Mouse (Mus musculus) gastrocnemius, postnatal 14 days (tissue): ENCODE results near the gene Epha3. TPM values are rescaled to one million over a fixed set of nuclear protein-coding genes. Genes with fewer than 3 reads are reported as not detected.

Experiments
- DNase-seq: peaks from one replicate; pipeline ENCODE4 v3.0.0; 2021; ENCODE audit warnings: mixed read lengths
- intact Hi-C: fragments of 180-260 bp; cut with DNase I; formaldehyde crosslinking; loops from one replicate; pipeline ENCODE4 v1.15.1; 2025; ENCODE audit warnings: low total_unique reads
- total RNA-seq, 2 experiments: library from RNA; stranded (reverse); gene quantifications; 2 replicates each; pipeline ENCODE4 v1.2.3; 2021

Gene Epha3
- total RNA-seq, 2 experiments from 2014 or later, result 1.7 to 2.0 TPM

DNA sequence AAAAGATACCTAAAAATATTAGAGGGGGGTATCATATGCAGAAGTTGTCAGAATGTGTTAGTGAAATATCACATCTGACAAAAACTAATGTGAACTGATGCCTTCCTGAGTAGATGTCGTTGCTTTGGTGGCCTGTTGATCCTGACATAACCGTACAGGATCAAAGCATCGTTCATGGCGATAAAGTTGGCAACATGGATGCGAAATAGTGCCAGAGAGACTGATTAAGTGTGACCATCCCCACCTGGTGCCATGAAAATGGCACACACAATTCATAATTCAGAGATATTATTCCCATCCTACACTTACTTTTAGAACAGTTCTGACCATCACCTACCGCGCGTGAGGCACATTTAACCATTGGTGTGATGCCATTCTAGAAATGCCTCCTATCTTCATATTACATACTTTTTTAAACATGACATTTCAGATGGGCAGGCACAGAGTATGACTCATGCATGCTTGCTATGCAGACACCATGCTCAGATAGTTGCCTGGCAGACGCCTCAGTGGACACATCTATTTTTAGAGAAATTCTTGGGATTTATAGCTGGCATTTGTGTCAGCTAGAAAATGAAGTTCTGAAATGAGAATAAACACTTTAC lies 190.6 kb downstream of the Epha3 start:
- no peak for DNase-seq
- intact Hi-C loops, result no loop called here

- intact Hi-C loops, result no loop called here
- DNase-seq, result no peak
These were observed 198.0 kb downstream of the Epha3 start for GRCm38 (mm10) chr16:63665897-63666464.

GRCm38 (mm10) chr16:63658302-63658974 lies 205.5 kb downstream of the Epha3 start:
- no peak for DNase-seq
- intact Hi-C loops, result no loop called here

DNA sequence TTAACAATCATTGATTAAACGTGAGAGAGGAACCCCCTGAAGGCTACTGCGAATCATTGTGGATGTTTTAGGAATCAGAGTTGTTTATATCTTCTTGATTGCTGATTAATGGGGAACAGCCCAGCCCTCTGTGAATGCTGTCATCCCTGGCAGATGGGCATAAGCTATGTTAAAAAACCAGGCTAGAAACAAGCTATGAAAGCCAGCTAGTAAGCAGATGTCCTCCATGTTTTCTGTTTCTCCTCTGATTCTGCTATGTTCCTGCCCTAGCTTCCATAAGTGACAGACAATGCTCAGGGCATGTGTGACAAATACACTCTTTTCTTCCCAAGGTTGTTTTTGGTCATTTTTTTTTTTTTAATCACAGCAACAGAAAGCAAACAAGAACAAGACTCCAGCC lies 206.2 kb downstream of the Epha3 start:
- DNase-seq, result no peak
- intact Hi-C loops, result no loop called here

- no peak for DNase-seq
- intact Hi-C loops, result no loop called here
These were observed 210.5 kb downstream of the Epha3 start for GRCm38 (mm10) chr16:63653393-63653918.

GRCm38 (mm10) chr16:63650760-63651159 lies 213.2 kb downstream of the Epha3 start:
- DNase-seq, result no peak
- intact Hi-C loops, result no loop called here

- no peak for DNase-seq
- intact Hi-C loops, result no loop called here
These were observed 217.4 kb downstream of the Epha3 start for GRCm38 (mm10) chr16:63646577-63646976.

DNA sequence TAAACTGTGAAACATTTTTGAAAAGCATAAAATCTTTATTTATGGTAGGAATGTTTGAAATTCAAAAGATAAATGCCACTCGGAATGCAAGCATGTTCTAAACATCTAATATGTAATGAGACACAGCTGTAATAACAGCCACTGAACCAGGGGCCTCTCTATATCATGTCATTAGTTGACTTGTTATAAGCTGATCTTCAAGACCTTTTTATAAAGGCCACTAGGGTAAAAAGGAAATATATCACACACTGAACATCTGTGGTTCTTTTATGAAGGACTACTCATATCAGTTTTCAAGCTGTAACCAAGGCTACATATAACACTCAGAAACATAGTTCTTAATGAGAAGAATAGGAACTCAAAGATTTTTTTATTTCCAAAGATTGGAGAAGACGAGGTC lies 221.3 kb downstream of the Epha3 start:
- no peak for DNase-seq
- intact Hi-C loops, result no loop called here

GRCm38 (mm10) chr16:63641603-63642002 lies 222.4 kb downstream of the Epha3 start:
- intact Hi-C loops, result no loop called here

GRCm38 (mm10) chr16:63638701-63639100 lies 225.3 kb downstream of the Epha3 start:
- DNase-seq, result no peak
- intact Hi-C loops, result no loop called here

More at GRCm38 (mm10) chr16:63641603-63642002, 222.4 kb downstream of the Epha3 start:
- no peak for DNase-seq

DNA sequence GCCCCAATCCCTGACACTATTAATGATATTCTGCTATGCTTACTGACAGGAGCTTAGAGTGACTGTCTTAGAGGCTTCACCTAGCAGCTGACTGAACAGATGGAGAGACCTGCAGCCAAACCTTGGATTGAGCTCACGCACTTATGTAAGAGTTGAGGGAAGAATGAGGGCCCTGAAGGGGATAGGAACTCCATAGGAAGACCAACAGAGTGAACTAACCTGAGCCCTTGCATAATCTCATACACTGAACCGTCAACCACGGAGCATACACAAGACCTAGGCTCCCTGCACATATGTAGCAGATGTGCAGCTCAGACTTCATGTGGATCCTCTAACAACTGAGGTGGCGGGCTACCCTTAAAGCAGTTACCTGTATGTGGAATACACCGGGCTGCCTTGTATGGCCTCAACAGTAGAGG lies 230.2 kb downstream of the Epha3 start:
- intact Hi-C loops, result no loop called here

DNA sequence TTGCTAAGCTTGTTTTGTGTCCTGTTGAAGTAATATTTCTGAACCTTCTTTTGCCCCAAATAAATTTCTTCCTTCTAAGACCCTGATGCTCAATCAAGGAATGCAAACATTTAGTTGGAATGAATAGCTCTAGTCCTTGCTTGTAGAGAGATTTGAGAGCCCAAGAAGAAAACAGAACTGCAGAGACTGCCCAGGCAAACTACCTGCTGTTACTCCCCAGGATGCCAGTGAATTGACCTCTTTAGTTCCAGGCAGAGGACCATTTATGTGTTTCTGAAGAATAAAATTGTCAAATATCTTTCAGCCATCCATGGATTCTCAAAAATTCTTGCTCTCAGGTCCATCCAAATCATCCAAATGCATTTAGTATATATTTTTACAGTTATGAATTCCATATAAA lies 238.7 kb downstream of the Epha3 start:
- DNase-seq, result no peak

More for the DNA sequence above, 230.2 kb downstream of the Epha3 start:
- no peak for DNase-seq

GRCm38 (mm10) chr16:63621845-63622244 lies 242.1 kb downstream of the Epha3 start:
- intact Hi-C loops, result no loop called here
- no peak for DNase-seq

More for the DNA sequence above, 238.7 kb downstream of the Epha3 start:
- intact Hi-C loops, result no loop called here

GRCm38 (mm10) chr16:63615396-63615795 lies 248.6 kb downstream of the Epha3 start:
- no peak for DNase-seq
- intact Hi-C loops, result no loop called here

DNA sequence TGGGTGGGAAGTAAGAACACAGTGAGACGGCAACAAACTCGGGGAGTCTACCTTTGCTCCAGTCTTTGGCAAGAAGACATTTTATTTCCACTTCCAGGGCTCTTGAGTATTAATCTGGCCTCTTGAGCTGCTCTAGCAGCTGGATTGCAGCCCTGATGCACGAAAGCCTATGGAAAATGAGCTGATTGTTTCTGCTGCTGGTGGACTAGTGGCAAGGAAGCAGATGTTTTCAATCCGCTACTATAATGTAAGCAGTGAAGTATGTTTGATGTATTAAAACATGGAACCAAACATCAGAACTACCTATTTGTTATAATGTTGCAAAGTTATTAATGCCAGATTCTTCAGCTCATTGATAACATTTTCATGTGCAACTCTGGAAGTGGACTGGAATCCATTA lies 251.0 kb downstream of the Epha3 start:
- DNase-seq, result no peak
- intact Hi-C loops, result no loop called here

- intact Hi-C loops, result no loop called here
- no peak for DNase-seq
These were observed 263.7 kb downstream of the Epha3 start for GRCm38 (mm10) chr16:63600229-63600628.

GRCm38 (mm10) chr16:63594656-63595055 lies 269.3 kb downstream of the Epha3 start:
- no peak for DNase-seq
- intact Hi-C loops, result no loop called here

- no peak for DNase-seq
- intact Hi-C loops, result no loop called here
These were observed 294.2 kb downstream of the Epha3 start for GRCm38 (mm10) chr16:63569746-63570145.

DNA sequence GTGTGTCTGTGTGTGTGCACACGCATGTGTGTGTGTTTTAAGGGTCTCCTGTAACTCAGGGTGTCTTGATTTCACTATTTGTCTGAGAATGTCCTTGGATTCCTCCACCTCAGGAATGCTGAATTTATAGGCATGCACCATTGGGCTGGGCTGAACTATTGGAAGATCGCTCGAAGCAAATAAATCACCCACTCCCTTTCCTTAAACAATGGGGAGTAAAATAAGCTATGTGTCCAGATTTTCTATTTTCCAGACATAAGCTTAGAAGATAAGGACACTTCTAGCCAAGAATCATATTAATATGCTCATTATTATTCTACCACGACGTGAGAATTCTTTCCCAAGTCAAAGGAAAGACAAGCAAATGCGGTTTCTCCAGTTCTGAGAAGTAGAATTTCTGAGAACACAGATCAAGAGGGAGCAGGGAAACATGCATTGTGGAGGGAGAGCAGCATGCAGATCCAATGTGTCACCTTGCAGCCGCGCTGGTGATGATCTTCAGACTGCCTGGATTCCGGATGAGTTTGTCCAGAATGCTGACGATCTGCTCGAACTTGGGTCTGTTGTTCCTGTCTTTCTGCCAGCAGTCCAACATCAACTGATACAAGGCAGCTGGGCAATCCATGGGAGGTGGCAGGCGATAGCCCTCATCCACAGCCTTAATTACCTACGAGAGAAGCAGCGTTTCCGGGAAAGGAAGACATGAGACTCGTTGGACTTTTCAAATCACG lies 297.7 kb downstream of the Epha3 start:
- no peak for DNase-seq
- intact Hi-C loops, result no loop called here
